Mouse (Mus musculus) common myeloid progenitor, adult 5-6 weeks (primary cell): Measurements from ENCODE around the gene Fbxl14. TPM values are rescaled to one million over a fixed set of nuclear protein-coding genes. Genes with fewer than 3 reads are reported as not detected.
A peak's percentile ranks its signal among the peaks of the same experiment; 100 is the strongest.

Experiments used
- ATAC-seq: replicated peaks from 2 replicates; pipeline ENCODE4 v1.8.0; 2016; ENCODE audit warnings: low read depth, mild to moderate bottlenecking, moderate TSS enrichment, inconsistent platforms; ENCODE audit not compliant: poor library complexity, severe bottlenecking
- total RNA-seq: library from RNA; stranded (forward); fragments of 200-1000, 187-1606 nt; gene quantifications from 2 replicates; pipeline ENCODE4 v1.2.3, GENCODE M21; 2017

The Fbxl14 gene
- total RNA-seq, 1 experiment from 2014 or later, result 48.1 TPM

DNA sequence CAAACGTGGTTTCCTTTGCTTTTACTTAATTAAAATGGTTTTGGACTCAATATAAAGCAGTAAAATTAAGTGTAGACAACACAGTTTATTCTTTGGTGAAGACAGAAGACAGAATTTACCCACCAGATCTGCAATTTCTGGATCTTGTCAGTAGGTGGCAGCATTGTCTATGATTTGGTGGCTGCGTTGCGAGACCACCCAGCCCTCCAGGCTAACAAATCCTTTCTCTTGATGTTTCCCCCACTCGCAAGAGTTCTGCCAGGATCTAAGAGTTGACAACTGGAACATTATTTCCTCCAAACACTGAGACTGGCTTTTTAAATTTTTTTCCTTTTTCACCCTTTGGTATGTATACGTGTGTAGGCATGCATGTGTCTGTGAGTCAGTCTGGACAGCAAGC is 10.3 kb downstream of the Fbxl14 start:
- ATAC-seq, result peak; percentile 70

DNA sequence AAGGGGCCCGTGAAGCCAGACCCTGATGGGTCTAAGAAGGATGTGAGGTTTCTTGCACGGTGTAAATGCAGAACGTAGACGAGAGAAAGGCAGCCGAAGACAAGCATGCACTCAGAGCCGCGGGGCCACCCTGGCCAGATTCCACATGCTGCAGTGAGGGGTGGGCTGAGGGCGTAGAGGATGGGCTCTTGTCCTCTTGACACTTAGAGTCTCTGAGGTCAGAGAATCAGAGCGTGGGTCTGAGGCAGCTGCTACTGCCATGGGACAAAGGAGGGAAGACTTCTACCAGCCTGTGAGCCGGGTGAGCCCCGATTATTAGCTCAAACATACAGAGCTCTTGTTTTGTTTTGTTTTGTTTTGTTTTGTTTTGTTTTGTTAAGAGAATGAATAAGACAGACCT is 11.1 kb downstream of the Fbxl14 start:
- ATAC-seq, result no peak

DNA sequence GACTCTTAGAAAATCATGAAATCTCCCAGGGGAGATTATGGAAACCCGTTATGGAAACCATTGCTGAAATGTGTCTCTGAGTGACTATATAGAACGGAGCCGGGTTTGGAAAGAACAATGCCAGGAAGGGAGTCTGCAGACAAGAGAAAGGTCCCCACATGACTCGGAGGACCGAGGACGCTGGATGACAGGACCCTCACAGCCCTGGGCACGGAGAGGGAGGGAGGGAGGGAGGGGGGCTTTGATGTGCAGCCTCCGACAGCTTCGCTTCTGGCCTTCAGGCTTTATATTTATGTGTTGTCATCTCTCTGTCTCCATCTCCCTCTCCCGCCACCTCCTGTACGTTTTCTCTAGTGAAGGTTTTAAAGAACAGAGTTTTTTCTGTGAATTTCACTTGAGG is 11.5 kb downstream of the Fbxl14 start:
- ATAC-seq, result no peak

DNA sequence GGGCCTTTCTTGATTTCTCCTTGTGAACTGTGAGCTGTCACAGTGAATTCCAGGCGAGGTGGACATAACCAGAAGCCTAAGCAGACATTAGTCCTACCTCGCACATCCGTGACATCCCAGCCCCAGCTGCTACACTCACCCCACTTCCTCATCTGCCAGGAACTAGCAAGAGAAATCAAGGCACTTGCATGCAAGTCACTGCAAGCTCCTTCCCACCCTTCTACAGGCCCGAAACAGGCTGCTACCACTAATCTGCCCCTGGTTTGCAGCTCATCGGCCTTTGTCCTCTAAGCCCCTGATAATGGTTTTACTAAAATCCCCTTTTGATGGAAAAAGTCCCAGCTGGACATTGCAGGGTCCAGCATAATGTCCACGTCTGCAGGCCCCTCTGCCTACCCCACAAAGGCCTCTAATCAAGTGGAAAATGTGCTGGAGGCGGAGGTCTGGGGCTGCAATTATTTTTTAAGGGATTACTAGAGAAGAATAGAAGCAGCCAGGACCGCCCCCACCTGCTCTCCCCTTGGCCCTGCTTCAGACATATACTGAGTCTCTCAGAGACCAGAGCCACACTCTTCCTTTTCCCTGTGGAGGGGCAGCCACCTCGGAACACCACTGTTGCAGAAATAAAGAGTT is 12.6 kb downstream of the Fbxl14 start:
- no peak for ATAC-seq

DNA sequence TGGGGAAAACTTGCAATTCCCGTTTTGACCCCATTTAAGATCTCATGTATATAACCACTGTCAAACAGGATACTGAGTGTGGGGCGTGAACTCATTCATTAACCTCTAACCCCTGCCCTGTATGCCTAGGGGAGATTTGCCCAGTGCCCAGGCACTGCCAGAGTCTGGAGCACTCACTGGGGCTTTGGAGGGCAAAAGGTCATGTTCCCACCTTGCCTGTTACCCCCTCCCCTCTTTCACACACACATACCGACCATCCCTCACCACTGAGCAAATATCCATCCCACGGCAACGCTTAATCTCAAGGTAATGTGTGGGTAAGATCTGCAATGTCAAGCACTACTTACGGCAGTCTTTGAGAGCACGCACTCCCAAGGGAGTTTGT is 13.2 kb downstream of the Fbxl14 start:
- ATAC-seq, result no peak

DNA sequence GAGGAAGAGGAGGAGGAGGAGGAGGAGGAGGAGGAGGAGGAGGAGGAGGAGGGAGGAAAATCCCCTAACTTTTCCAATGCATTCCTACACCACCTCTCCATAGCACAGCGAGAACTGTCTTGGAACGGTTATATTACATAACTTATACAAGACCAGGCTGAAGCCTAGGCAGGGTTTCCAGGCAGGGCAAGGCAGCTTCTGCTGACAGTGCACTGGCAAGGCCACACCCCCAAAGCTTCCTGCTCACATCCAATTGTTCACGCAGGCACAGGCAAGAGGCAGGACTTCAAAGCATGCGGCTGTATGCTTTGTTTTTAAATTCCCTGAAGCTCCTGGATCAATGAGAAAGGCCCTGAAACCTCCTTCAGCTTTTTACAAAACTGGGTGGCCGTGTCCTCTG is 19.8 kb downstream of the Fbxl14 start:
- ATAC-seq, result peak; percentile 93

DNA sequence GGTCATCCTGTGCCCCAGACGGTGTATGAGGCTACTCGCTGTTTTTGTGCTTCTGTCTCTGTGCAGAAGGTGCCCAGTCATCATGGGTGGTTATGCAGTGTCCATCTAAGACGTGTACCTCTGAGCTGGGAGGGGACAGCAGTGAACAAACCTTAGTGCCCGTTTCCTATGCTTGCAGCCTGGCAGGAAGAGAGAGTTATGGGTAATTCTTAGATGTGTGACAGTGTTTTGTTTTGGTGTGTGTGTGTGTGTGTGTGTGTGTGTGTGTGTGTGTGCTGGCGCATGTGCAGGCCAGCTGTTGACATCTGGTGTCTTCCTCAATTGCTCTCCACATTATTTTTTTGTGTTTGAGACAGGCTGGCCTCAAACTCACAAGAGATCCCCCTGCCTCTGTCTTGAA is 20.6 kb downstream of the Fbxl14 start:
- ATAC-seq, result 0 out of 2 replicates have a peak, but pooled peaks have one; percentile 17

DNA sequence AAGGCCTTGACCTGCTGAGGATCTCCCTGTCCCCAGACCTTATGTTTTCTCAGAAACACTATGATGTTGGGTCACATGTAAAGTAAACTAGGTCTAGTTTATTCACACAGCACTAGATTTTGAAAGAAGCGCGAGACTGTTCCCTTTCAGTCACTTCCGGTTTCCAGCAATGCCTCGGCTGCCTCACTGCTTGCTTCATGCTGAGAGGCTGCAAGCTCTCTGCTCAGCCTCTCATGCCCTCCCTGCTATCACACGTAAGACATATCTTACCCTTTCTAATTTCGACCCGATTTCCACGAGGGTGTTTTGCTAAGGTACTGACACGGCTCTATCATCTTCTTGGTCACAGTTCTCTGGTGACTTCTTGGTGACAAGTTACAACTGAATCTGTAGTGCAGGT is 22.6 kb downstream of the Fbxl14 start:
- ATAC-seq, result peak; percentile 50

DNA sequence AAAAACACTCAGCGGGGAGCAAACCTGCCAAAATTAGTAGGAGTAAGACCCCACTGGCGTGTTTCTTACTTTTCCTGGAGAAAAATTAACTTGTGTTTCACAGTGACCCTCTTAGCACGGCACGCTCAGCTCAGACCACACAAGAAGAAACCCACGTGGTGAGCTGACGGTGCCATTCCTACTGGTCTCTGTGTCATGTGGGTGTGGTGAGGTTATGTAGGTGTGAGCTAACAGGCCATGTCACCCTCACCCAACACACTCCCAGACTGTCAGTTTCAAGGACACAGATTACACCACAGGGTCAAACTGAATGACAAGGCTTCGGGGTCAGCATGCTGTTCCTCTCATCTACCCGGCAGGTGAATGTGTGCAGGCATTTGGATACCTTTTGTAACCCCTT is 25.3 kb downstream of the Fbxl14 start:
- ATAC-seq, result no peak

DNA sequence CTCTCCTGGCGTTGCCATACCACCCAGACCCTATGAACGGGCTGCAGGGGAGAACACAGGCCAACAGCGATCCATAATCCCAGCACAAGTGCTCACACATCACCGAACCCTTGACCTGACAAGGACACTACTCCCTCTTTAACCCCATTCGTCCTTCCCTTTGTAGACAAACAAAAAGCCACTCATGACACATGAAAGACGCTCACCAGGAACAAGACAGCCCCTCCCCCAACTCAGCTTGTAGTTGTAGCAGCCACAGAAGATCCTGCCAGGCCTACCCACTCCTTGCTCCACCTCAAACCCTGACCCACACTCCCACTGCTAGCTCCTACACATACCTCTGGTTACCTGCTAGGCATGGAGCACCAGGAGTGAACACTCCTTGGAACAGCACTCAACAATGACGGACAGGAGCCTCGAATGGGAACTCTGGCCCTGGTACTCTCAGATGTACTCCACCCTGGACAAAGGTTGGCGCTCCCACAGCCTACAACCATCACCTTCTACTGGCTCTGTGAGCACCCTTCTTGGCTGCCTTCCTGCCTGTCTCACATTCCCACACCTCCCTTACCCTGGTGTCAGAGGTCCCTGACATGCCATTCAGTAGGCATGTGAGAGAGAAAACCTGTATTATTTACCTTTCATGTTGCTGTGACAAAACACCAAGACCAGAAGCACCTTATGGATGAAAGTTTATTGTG is 26.2 kb downstream of the Fbxl14 start:
- ATAC-seq, result no peak

DNA sequence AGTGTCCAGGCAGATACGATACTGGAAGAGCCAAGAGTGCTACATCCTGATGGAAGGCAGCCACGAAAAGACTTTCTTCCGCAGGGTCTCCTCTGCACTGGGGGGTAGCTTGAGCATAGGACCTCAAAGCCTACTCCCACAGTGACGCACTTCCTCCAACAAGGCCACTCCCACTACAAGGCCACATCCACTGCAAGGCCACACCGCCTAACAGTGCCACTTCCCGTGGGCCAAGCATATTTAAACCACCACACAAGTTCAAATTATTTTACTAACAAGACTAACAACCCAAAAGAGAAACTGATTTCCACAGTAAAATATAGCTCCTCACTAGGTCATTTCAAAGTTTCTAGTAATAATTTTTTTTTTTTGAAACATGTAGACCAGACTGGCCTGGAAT is 28.8 kb downstream of the Fbxl14 start:
- ATAC-seq, result no peak

DNA sequence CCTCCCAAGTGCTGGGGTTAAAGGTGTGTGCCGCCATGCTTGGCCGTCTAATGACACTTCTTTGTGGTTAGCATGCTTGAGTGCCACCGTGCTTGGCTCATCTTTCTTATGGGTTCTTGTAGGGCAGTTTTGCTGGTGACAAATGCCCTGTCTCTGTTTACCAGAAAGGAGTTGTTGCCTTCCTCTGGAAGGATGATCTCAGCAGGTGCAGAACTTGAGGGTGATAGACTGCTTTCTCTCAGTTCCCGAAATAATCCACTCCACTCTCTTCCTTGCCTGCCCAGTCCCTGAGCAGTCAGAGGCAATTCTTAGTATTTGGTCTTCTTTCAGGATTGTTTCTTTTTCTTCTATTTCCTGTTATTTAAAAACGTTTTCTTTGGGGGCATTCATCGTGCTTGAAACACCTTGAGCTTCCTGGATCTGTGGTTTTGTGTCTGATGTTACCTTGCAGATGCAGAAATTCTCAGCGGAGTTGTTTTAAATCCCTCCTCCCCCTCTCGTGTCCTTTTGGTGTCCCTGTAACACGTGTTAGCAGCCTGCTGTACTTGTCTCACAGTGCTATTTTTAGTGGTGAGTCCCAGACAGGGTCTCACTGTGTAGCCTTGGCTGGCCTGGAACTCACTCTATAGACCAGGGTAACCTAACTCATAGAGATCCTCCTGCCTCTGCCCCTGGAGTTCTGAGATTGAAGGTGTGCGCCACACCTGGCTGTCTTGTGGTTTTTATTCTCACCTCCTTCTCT is 29.3 kb downstream of the Fbxl14 start:
- ATAC-seq, result no peak

DNA sequence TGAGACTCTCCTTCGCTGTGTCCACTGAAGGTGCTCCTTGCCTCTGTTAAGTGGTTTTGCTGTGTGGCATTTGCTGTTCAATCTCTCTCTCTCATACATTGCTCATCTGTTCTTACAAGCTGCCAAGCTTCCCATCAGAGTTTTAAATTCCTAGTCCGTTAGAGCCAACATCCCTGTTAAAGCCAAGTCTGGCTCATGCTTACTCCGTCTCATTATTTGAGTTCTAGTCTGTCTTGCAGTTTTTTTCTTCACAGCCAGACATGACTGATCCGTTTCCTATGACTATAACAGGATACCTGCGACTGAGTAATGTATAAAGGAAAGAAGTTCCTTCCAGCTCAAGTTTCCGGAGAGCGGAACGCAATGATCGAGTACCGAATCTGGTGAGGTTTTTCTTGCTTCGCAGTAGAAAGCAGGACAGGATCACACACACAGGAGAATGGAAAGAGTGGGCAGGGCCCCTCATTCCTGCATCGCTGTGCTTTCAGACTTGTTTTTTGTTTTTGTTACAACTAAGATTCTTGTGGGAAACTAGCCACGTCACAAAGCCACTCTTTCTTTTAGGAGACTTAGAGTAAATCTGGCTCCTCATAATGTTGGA is 30.1 kb downstream of the Fbxl14 start:
- ATAC-seq, result no peak

DNA sequence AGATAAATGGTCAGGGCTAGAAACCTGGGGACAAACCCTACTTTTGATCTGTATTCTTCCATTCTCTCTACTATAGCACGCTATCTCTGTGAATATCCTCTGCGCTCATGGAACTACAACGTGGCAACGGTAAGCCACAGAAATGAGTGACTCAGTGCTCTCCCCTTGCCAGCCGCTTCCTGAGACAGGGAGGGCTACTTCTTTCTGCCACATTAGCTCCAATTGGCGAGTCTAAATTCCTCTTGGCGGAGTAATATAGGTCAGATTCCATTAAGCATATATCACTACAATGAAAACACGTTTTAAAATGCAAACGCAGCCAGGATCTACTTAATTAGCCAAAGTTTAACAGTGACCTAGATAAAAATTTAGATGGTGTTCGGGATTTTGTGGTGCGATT is 33.2 kb downstream of the Fbxl14 start:
- ATAC-seq, result no peak

DNA sequence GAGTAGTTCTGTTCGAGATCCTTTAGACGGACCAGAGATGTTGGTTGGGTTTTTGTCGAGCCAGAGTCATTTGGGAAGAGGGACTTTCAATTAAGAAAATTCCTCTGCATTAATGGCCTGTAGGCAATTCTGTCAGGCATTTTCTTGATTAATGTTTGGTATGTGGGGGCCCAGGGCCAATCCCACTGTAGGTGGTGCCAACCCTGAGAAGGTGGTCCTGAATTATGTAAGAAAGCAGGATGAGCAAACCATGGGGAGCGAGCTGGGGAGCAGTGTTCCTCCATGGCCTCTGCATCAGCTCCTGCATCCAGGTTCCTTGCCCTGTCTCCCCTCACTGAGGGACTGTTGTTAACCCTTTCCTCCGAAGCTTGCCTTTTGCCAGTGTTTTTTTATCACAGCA is 34.0 kb downstream of the Fbxl14 start:
- no peak for ATAC-seq

DNA sequence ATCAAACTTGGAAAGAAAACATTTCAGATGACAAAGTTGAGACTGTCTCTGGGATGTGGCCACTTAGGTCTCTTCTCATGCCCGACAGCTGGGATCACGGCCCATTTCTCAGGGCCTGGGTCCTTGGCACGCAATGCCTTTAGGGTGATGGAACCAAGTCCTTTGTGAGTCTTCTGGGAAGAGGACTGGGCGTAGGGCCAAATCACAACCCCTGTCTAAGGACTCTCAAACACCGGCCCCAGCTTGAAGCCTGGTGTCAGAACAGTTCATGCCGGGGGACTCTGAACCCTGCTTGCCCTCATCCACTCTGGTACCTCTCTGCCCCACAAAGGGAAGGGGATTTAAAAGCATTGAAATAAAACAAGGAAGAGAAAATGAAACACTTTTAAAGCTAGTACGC is 34.6 kb downstream of the Fbxl14 start:
- ATAC-seq, result no peak

DNA sequence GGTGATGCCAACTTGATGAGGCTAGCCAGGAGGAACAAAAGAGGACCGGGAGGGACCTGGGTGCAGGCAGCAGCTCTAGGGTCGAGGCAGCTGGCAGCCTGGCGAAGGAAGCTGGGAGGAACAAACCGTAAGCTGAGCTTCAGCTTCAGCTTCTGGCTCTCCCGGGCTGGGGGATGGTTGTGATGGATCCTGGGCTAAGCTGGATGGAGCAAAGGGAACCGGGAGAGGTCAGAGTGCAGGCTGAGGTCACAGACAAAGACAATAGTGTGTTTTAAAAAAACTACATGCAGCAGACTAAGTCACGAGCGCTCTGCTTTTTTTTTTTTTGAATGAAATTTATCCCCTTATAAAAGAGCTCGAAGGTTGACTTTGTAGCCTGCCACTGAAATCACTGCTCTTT is 41.3 kb downstream of the Fbxl14 start:
- no peak for ATAC-seq

DNA sequence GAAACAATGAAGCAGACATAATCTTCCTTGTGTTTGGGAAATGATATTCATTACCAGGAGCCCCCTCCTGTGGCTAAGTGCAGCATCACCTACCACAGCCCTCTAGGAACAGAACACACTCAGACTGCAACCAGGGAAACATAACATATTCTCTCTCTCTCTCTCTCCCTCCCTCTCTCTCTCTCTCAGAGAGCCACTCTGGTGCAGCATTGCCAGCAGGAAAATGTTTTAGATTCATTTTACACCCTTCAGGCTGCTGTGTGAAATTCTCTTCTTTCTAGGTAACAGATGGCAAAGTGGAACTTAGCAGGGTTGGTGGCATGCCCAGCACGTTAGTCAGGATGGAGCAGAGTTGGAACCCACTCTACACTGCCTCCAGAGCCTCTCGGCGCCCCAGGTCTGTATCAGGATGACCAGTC is 42.0 kb downstream of the Fbxl14 start:
- peak; percentile 37; the same call in 1 of the 2 replicates for ATAC-seq

DNA sequence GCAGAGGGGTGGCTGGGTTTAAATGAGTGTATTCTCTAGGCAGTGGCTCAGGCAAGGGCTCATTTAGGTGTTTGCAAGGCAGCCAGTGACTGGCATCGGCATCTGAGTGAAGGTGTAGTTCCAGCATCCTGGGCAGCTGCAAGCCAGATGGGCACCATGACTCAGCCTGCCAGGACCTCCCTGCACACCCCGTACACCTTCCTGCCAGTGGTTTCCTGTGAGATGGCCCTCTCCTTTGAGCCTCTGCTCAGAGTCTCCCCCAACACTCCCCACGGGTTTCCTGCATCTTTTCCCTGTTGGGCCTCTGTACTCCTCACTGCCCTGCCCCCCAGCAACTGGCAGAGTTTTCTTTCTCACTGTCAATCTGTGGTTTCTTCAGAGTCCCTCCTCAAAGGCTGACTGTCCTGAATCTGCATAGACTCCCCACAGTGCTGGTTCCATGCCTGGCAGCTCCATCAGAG is 42.5 kb downstream of the Fbxl14 start:
- peak; percentile 81 for ATAC-seq

DNA sequence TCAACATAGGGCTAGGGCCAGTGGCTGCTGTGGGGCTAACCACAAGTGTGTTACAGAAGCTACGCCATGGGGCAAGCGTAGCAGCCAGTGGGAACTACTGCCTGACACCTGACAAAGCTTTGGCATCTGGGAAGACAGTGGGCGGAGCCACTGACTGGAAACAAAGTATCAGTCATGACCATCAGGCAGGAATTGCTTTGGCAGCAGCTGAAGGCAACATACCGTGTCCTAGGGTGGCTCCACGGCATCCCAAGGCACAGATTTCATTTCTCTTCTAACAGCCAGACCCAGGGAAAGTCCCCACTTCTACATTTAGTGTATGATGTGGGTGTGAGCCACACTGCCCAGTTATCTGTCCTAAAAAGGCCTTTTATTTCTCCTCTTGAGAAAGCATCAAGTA is 47.0 kb downstream of the Fbxl14 start:
- no peak for ATAC-seq

DNA sequence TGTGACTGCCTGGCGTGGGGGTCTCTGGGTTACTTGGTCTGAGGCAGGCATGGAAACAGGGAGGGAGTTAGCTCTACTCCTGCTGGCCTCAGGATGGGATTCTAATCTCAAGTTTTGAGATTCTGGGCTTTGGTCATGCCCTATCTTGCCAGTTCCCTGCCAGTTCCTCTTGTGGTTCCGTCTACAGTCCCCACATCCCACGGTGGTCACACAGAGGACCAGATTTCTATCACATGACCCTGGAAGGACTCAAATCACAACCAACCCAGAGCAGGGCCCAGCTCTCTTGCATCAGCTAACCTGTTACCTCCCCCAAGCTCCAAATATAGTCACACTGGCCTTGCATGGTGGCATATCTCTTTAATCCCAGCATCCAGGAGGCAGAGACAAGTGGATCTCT is 50.2 kb downstream of the Fbxl14 start:
- peak; percentile 85 for ATAC-seq
